Mouse (Mus musculus) ES-CJ7 (cell line): Measurements from ENCODE around the gene Kcnh7.
"Not testable (repeated sequence)": the region's sequence is repeated elsewhere in the genome, so short reads cannot be mapped to it uniquely, and the experiment has no call there.

Experiments
- DNase-seq: peaks from one replicate; pipeline ENCODE4 v3.0.0; 2011; ENCODE audit warnings: low read depth, low spot score

Gene Kcnh7

DNA sequence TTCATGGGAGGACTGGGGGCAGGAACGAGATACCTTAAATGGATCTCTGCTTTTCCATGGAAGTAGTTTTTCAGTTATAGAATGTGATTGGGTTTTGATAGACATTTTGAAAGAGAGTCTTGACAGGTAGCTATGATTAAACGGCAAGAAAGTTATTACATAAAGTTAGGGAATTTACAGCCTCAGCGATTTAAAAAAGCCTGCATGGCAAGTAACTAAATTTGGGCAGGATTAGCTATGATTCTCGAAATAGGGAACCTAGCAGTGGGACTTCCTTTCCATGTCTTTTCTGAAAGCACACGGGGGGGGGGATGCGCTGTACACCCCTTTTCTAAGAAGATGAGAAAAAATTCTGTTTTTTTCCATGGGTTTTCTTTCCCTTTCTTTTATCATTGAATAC, 466.8 kb downstream of the Kcnh7 start:
- no peak for DNase-seq

DNA sequence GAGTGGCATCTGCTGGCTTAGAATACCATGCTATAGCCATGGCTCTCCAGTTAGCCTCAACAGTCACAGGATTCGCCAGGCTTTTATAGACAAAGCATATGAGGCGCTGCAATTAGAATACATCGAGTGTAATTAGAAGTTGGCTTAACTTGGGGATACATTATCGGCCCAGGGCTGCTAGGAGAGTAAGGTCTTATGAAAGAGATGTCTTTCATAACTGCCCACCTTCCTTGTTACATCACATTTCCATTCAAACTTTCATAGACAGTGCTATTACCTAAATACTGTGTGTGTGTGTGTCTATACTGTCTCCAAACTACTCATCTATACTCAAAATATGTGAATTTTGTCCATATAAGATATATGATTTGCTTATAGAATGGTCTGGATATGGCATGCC, 468.8 kb downstream of the Kcnh7 start:
- DNase-seq = no peak

- DNase-seq = not testable (repeated sequence)
Observed at GRCm38 (mm10) chr2:62714362-62714761, 469.7 kb downstream of the Kcnh7 start.

DNA sequence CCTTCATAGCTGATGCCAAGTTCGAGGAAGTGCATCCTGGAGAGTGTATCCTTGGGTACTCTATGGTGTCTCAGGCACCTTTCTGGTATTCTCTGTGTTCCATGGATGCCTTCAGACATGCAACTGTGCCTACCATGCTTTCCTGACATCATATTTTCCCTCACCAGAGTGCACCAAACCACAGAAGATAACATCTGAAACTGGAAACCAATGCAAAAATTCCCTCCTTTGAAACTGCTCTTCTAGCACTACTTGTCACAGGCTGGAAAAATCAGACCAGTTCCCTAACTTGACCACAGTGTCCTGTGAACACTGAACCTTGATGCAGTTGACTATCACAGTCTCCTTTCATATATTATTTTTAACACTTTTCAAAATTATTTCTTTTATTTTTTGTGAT, 474.5 kb downstream of the Kcnh7 start:
- DNase-seq = no peak

GRCm38 (mm10) chr2:62706313-62706712, 477.8 kb downstream of the Kcnh7 start:
- DNase-seq = no peak

DNA sequence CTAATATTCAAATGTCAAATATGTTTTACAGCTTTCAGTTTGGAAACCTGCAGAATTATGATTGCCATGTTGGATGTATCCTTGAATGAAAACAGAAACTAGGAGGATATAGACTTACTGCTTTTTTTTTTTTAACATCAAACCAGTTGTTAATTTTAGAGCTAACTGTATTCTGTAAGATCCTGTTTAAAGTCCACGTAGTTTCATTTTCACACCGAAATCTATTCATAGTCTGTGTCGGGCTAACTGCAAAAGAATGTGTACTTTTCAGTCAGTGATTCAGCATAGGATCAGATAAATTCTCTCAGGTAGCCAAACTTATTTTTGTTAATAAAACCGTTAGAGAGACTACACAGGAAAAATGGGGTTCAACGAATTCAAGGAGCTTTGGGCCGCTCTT, 498.2 kb downstream of the Kcnh7 start:
- DNase-seq = no peak

- peak; percentile 6 for DNase-seq
Observed at GRCm38 (mm10) chr2:62684989-62685595, 499.0 kb downstream of the Kcnh7 start.

DNA sequence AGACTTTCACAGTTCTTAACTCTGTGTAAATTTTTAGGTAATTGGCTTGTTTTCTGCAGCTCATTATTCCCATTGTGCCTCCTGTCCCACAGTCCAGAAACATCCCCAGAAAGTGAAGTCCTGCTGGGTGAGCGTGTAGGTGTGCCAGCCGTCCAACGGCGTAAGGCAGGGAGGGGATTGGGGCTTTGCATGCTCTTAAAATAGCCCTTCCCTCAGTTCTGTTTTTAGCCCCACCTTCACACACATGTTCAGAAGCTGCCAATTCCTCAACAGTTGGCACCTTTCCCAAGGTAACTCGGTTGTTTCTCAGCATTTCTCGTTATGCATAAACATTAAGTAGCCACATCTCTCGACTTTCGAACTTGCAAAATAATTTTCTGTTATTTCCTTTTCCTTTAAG, 502.4 kb downstream of the Kcnh7 start:
- DNase-seq = no peak

DNA sequence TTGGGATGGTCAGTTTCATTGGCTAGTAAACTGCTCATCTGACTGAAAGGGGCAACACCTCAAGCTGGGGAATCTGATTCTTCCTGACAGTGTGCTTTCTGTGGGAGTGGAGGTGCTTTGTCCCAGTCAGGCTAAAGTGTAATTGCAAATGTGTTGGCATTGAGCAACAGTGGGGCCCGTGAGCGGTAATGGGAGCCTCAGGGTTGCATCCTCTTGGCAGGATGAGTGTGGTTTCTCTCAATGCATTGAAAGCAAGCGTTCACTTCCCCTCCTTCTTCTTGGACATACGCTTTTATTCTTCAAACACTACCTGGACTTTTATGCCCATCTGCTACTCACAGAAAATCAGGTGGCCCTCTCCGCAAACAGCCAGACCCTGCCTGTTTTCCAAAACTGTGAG, 511.3 kb downstream of the Kcnh7 start:
- no peak for DNase-seq

DNA sequence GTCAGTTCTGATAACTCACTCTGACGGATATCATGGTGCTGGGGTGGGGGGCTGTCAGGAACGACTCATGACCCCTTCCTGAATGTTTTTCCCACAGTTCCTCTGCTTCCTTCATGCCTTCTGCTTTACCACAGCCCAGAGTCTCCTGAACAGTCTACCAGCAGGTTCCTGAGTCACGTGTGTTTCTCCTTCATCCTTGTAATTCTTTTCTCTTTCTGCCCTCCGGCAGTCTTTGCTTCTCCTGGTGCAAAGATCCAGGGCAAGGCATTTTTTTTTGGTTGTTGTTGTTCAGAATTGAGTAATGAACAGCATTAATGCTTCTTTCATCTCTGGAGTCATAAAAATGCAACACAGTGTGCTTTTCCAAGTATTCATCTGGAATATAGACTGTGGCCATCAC, 513.3 kb downstream of the Kcnh7 start:
- no peak for DNase-seq

GRCm38 (mm10) chr2:62670301-62670700, 513.8 kb downstream of the Kcnh7 start:
- DNase-seq = no peak

GRCm38 (mm10) chr2:62669848-62670247, 514.2 kb downstream of the Kcnh7 start:
- no peak for DNase-seq

DNA sequence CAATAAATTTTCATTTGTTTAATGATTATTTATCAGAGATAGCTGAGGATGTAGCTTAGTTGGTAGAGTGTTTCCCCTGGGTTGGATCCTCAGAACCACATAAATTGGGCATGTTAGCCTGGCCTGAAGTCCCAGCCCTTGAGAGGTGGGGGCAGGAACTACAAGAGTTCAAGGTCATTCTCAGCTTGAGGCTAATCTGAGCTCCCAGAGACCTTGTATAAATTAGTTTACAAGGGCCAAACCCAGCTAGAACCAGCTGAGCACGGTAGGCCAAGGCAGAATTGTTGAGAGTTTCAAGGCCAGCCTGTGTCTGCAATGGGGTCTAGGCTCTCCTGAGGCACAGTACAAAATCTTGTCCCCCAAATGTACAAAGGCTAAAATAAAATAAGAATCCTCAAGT, 518.6 kb downstream of the Kcnh7 start:
- peak; percentile 84 for DNase-seq

- no peak for DNase-seq
Observed at GRCm38 (mm10) chr2:62664839-62665238, 519.2 kb downstream of the Kcnh7 start.

GRCm38 (mm10) chr2:62664135-62664670, 519.9 kb downstream of the Kcnh7 start, which contains the start of gene Gca:
TSS of gene Gca (plus strand) at chr2:62664285.
- DNase-seq = peak; percentile 93

GRCm38 (mm10) chr2:62662560-62662959, 521.5 kb downstream of the Kcnh7 start:
- no peak for DNase-seq

DNA sequence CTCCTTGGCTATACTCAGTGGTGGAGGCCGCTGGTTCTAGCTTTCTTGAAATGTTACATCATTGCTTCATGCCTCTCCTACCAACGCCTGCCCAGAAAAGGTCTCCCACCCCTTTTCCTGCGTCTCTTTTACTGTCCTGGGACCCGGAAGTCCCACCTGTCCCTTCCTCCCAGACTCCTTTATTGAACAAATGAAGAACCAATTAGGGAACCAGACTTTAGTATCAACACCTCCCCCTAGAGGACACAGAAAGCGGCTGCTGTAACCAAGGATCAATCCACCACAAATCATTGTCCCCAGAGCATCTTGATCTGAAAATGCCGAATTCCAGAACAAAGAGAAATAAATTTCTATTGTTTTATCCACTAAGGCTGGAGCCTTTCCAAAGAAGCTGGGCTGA, 523.5 kb downstream of the Kcnh7 start:
- peak; percentile 66 for DNase-seq

DNA sequence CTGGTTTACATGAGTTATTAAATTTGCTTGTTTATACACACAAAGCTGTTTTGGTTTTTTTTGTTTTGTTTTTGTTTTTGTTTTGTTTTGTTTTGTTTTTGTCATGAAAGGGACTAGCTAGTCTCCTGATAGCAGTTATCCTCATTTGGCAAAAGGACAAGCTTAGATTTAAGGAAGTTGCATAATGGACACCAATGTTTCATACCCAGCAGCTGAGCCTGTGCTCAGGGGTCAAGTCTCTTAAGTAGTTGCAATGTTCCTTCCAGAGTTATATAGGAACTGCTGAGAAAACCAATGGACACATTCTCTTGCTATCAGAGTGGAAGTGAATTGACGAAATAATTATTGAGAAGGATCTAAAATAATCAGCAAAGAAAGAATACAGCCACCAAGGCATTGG, 528.0 kb downstream of the Kcnh7 start:
- no peak for DNase-seq

DNA sequence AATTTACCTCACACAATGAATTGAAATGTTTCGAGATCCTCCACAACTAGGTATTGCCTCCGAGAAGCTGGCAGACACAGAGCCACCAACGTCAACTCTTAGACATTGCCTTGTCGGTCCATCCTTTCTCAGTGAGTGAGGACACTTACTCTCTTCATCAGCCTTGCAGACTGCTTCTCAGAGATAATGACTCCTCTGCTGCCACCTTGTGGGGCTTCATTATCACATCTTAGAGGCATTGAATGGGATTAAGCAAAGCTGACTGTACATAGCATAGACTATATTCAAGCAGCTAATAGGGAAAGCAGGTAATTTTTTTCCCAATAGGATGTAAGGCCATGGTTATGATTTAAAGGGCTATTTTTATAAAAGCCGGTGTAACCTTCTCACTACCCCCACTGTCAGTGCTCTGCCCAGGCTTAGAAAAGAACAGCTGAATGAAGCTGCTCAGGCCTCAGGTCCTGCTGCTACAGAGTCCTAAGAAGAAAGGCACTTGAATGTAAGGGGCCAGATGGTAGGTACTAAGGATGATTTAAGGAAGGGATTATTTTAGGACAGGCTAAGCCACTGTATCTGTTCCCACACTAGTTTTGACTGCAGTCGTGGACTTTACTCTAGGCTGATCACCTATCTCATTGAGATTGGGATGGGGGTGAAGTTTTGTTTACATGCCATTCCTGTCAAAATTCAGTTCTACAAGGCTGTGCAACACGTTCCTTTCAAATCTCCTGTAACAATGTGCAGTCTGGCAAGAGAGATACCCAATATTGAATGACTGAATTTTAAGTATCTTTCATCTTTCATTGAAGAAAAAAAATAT, 529.4 kb downstream of the Kcnh7 start:
- peak; percentile 71 for DNase-seq

- no peak for DNase-seq
Observed at GRCm38 (mm10) chr2:62652466-62652865, 531.6 kb downstream of the Kcnh7 start.

- no peak for DNase-seq
Observed at GRCm38 (mm10) chr2:62651890-62652289, 532.2 kb downstream of the Kcnh7 start.

DNA sequence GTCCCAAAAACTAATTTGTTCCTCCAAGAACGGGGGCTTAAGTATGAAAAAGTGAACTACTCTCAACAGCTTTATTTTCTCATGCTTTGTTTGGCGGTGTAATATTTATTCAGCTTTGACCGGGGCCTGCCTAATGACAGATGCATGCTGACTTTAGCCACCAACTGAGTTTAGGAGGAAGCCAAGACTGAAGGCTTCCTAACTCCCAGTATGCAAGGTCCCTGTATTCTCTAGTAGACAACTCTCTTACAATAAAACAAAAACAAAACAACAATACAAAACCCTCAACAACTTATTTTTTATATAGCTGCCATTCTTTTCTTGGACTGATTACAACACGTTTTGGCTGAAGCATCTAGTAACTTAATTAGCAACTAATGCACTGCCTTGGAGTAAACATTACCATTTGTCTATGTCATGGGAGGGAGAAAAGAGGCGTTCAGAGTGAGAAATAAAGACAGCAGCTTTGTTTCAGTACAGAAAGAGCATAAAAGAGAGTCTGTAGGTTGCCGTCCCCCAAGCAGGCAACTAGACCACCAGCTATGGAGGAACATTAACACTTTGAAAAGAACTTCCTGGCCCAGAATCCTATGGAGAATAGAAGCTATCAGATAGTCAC, 537.3 kb downstream of the Kcnh7 start:
- no peak for DNase-seq
